Mouse (Mus musculus) layer of hippocampus, postnatal 14 days (tissue): ENCODE measurements at regions not wholly inside any gene's neighbourhood (a gene's known extent, or its start where the extent isn't known, plus 50 kb on each side); places are given as distances from the start of the nearest gene placed in this dataset.
A peak's percentile ranks its signal among the peaks of the same experiment; 100 is the strongest.

ENCODE experiments used
- DNase-seq, 2 experiments: peaks; one replicate each; pipeline ENCODE4 v3.0.0; 2021 to 2022; ENCODE audit warnings: low spot score in 2 of 2, mixed read lengths in 1 of 2

DNA sequence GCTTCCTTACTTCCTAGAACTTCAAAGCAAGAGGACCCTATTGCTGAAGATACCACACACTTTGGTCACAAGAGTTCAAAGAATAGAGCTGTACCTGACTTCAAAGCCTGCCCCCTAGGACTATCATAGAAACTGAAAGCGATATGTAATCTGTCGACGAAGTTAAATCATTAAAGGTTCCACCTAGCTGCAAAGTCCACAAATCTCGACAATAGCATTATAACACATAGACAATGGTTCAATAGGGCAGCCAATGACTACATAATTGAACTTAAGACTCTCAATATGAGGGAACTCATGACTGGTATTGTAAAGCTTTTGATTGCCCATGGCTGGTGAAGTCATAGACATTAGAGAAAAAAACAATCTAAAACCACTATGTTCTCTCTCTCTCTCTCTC, 200.8 kb downstream of the Fscb start:
- DNase-seq: no peak

GRCm38 (mm10) chr12:64266130-64266529, 208.4 kb downstream of the Fscb start:
- no peak for DNase-seq

DNA sequence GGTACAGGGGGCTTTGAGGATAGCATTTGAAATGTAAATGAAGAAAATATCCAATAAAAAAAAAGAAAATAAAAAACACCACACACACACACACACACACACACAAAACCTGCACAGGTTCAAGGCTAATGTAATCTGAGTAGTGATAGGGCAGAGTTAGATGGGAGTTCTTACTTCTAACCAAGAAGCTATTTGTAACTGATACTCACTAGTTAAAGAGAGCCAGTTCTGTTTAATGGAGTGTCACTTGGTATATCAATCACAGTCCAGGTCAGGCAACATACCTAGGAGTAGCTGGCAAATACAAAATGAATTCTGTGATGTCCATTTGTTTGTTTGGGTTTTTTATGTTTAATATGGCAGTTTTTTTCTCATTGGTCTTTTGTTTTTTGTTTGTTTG, 219.5 kb downstream of the Fscb start:
- no peak for DNase-seq

GRCm38 (mm10) chr12:64249974-64250373, 224.5 kb downstream of the Fscb start:
- DNase-seq: no peak

DNA sequence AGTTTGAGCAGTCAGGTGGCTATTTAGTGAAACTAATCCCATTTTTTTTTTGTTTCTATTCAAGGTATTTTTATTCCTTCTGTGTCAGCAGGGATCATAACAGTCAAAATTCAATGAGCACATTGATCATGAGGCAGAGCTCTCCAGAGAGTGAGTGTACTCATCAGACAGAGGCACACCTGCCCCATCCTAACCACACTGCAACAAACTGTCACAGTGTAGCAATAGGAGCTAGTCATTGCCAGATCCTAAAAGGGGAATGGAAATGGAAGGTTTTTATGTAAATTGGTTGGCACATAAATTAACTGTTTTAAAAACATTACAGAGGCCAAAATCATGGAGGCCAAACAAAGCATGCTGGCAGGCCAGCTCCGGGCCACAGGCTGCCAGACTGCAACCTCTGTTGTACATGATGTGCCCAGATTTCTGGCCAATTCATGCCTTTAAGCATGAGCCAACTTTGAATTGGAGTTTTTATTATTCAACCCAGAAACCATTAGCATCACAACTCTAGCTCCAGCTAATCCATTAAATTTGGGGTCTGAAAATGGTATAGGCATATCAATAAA, 244.9 kb downstream of the Fscb start:
- DNase-seq: peak; percentile 41 to 87

- no peak for DNase-seq
Observed at GRCm38 (mm10) chr12:64216409-64216808, 258.1 kb downstream of the Fscb start.

DNA sequence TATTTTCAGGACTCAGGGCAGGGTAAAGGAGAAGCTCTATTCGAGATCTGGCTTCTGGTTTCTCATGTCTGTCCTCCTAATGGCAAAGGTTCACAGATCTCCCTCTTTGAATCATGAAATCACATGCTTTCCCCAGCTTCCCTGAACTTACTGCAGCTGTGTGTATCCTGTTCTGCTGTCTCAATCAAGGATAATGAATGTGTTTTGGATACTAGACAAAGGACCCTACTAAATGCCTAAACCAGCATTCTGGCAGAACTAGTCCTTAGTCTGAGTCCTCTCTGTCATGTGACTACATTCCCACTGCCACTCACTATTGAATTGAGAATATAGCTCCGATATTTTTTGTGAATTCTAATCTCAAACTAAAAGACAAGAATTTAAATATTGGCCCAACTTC, 276.1 kb downstream of the Fscb start:
- no peak for DNase-seq
